Mouse (Mus musculus): Measurements from ENCODE around the gene Tns1.

DNA sequence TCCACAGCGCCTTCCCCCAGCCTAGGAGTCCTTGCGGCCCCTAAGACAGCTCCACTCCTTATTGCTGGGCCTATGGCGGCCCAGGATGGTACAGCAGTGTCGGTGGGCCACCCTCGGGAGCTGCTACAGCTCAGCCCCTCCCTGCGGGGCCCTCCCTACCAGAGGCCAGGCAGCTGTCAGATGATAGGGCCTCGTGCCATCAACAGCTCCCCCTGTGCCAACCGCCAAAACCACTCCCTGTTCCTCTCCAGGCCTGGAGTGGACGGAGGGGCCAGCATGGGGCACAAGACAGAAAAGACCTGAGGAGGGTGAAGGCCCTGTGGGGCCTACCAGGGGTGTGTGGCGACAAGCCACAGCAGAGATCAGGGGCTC lies 122.8 kb downstream of the Tns1 start:
- TF ChIP-seq CEBPB (IDR thresholded peaks at IDR 0.05; ENCODE audit: insufficient read depth, poor library complexity, severe bottlenecking) = no peak
- no peak for TF ChIP-seq POLR2A (IDR thresholded peaks at IDR 0.05; ENCODE audit: insufficient read length, low read depth)
